Mouse (Mus musculus) kidney, adult 2 months (tissue): ENCODE results near the gene Gm20661. TPM values are rescaled to one million over a fixed set of nuclear protein-coding genes. Genes with fewer than 3 reads are reported as not detected.
A peak's percentile ranks its signal among the peaks of the same experiment; 100 is the strongest.

Source experiments
- DNase-seq: peaks from one replicate; pipeline ENCODE4 v3.0.0; 2021
- H3K27ac ChIP-seq: fragments of 200-500 bp; 2 replicates; pipeline ENCODE4 v1.5.1; 2012; ENCODE audit warnings: low read depth, low read length, control low read depth, inconsistent platforms; ENCODE audit not compliant: insufficient read depth
- H3K27me3 ChIP-seq: fragments of 200-500 bp; replicated peaks from 2 replicates; pipeline ENCODE4 v1.6.1; 2012; ENCODE audit warnings: mild to moderate bottlenecking, moderate library complexity, low read length, inconsistent platforms; ENCODE audit not compliant: control insufficient read depth, insufficient read depth
- H3K36me3 ChIP-seq: fragments of 200-500 bp; 2 replicates; pipeline ENCODE4 v1.6.1; 2012; ENCODE audit warnings: mild to moderate bottlenecking, moderate library complexity, low read length, inconsistent platforms; ENCODE audit not compliant: control insufficient read depth, insufficient read depth
- H3K4me1 ChIP-seq: fragments of 200-500 bp; 2 replicates; pipeline ENCODE4 v1.6.1; 2011; ENCODE audit warnings: low read length; ENCODE audit not compliant: control insufficient read depth, insufficient read depth
- H3K4me3 ChIP-seq: fragments of 200-500 bp; 2 replicates; pipeline ENCODE4 v1.5.1; 2011; ENCODE audit warnings: mild to moderate bottlenecking, low read depth, low read length, control low read depth; ENCODE audit not compliant: insufficient read depth
- CTCF ChIP-seq: fragments of 200-500 bp; conservative IDR thresholded peaks from 2 replicates; pipeline ENCODE4 v1.5.1; 2011; ENCODE audit warnings: low read depth, mild to moderate bottlenecking, control low read depth, low read length, moderate library complexity, mixed read lengths; ENCODE audit not compliant: insufficient read depth, insufficient read length
- POLR2A ChIP-seq: fragments of 200-500 bp; IDR thresholded peaks from one replicate; pipeline ENCODE4 v1.6.1; 2011; ENCODE audit warnings: low read depth, low read length, control low read depth
- WGBS: fragments of 180-500 bp; shearing (Covaris S2); methylation state at CpG from one replicate; pipeline ENCODE4 v1.1.7; 2018; 5-methylcytosine and 5-hydroxymethylcytosine counted together
- polyA plus RNA-seq: library from polyadenylated mRNA; depleted of rRNA; stranded (reverse); fragments of >200 nt; gene quantifications from 2 replicates; pipeline ENCODE4 v1.2.3, GENCODE M21; 2012; rRNA removed

The Gm20661 gene
- polyA plus RNA-seq, 1 experiment: 0.14 TPM

DNA sequence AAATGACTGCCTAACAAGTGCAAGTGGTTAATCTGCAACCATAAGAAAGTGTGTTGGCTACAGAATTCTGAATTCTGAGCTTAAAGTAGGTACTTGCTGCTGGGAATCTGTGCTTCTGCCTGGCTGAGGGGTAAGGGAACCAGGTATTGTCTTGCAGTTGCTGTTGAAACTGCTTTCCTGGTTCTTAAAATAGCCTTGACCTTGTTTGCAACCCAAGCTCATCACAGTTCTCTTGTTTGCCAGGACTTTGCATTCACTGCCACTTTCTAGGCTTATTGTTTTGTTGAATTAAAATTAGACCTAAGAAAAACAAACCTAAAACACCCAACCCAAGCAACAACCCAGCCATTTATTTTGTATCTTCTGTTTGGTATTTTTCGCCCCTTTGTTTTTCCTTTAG is 37.9 kb downstream of the Gm20661 start:
- peaks cover 2% of the 10 kb centered on the region; the same call in 1 of the 2 replicates for H3K36me3 ChIP-seq
- peak; percentile 20 for DNase-seq

GRCm38 (mm10) chr9:108023216-108023615 is 40.4 kb downstream of the Gm20661 start:
- no peak for TF ChIP-seq POLR2A
- TF ChIP-seq CTCF: no peak
- peaks cover 2% of the 10 kb centered on the region; the same call in 1 of the 2 replicates for H3K36me3 ChIP-seq
- H3K27ac ChIP-seq: no peak overlapping the region
- DNase-seq: no peak
- H3K4me3 ChIP-seq: no peak overlapping the region
- 0 out of 2 replicates have a peak, but pooled peaks cover 5% of the 10 kb centered on the region for H3K4me1 ChIP-seq
- no peaks in the 10 kb centered on the region for H3K27me3 ChIP-seq
- WGBS: 89% methylated on average over 3 of the region's 3 CpGs

More for the DNA sequence above, 37.9 kb downstream of the Gm20661 start:
- 46% methylated on average over 1 of the region's 1 CpGs for WGBS
- Histone ChIP-seq H3K27ac (no peak overlapping the region), H3K4me1 (0 out of 2 replicates have a peak, but pooled peaks cover 5% of the 10 kb centered on the region), H3K27me3 (no peaks in the 10 kb centered on the region), H3K4me3 (no peak overlapping the region)
- TF ChIP-seq CTCF (no peak), POLR2A (no peak)

- H3K4me1 ChIP-seq: no peaks in the 10 kb centered on the region
- H3K27ac ChIP-seq: no peak overlapping the region
- TF ChIP-seq POLR2A (no peak), CTCF (no peak)
- H3K4me3 ChIP-seq: no peak overlapping the region
- WGBS: 80% methylated on average over 3 of the region's 3 CpGs
- no peak for DNase-seq
- H3K27me3 ChIP-seq: no peaks in the 10 kb centered on the region
- peaks cover 2% of the 10 kb centered on the region; the same call in 1 of the 2 replicates for H3K36me3 ChIP-seq
These were observed 43.7 kb downstream of the Gm20661 start for GRCm38 (mm10) chr9:108026584-108026983.

- Histone ChIP-seq H3K4me3 (no peak overlapping the region), H3K36me3 (peaks cover 2% of the 10 kb centered on the region; the same call in 1 of the 2 replicates)
- WGBS: 96% methylated on average over 3 of the region's 3 CpGs
These were observed 45.0 kb downstream of the Gm20661 start for GRCm38 (mm10) chr9:108027867-108028266.

DNA sequence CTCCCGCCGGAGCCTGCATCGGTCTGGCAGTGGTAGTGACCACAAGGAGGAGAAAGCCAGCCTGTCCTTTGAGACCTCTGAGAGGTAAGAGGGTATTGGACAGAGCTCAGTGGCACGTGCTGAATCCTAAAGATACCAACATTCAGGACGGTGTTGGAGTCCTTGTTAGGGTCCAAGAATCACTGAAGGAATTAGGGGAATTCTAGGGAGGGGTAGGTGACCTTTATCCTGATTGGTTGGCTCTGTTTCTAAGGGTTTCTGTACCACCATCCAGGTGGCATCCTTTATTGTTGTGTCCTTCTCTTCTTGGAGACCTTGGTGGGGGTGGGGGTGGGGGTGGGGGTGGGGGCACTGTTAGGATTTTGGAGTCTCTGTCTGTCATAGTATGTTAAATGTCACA is 49.3 kb downstream of the Gm20661 start:
- DNase-seq: no peak
- WGBS: 85% methylated on average over 5 of the region's 5 CpGs
- Histone ChIP-seq H3K36me3 (no peaks in the 10 kb centered on the region), H3K27me3 (no peaks in the 10 kb centered on the region), H3K27ac (no peak overlapping the region), H3K4me3 (no peak overlapping the region), H3K4me1 (no peaks in the 10 kb centered on the region)
- no peak for TF ChIP-seq POLR2A
- TF ChIP-seq CTCF: no peak

More at GRCm38 (mm10) chr9:108027867-108028266, 45.0 kb downstream of the Gm20661 start:
- TF ChIP-seq CTCF (no peak), POLR2A (no peak)
- no peak for DNase-seq
- no peaks in the 10 kb centered on the region for H3K27me3 ChIP-seq
- H3K27ac ChIP-seq: no peak overlapping the region
- no peaks in the 10 kb centered on the region for H3K4me1 ChIP-seq

DNA sequence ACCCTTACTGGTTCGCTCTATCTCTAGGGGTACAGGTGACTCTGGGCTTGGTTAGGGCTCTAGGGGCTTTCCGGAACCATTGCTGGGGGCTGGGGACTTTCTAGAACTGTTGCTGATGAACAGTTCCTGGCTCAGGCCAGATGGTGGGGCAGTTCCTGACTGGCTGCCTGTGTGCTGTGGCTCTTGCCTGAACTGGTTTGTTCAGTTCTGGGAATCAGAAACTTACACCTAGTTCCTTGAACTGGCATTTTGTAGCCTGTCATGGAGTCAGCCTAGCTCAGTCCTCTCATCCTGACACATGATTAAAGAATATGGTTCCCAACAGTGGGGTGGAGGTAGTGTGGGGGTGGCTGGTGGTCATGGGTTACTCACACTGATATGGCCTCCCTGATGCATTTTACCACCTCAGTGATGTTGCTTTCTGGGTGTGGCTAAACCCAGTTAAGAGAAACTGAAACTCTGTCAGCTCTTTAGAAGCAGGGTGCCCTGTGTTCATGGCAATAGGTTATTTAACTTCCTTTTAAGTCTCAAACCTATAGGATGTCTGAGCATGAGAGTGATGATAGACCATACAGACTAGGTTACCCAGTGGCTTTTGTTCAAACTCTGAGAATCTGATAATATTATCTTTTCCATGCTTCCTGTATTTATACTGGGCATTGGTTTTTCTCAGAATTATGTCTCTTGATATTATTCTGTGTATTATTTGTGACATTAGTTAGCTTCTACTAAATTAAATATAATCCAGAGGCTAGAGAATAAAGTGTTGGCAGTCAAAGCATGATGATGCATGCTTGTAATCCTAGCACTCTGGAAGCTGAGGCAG is 52.7 kb downstream of the Gm20661 start:
- TF ChIP-seq CTCF (no peak; the same call in 1 of the 2 replicates), POLR2A (no peak)
- H3K27ac ChIP-seq: no peak overlapping the region
- no peak overlapping the region for H3K4me3 ChIP-seq
- DNase-seq: no peak
- WGBS: 88% methylated on average over 2 of the region's 2 CpGs
- no peaks in the 10 kb centered on the region for H3K4me1 ChIP-seq
- no peaks in the 10 kb centered on the region for H3K27me3 ChIP-seq
- no peaks in the 10 kb centered on the region; the same call in 1 of the 2 replicates for H3K36me3 ChIP-seq

Other genes starting within 250 kb of the Gm20661 start
- gene Rbm5, start 212.1 kb upstream of the Gm20661 start, polyA plus RNA-seq: 43.8 and 51.5 TPM in 2 replicates
- 13.0 and 14.2 TPM in 2 replicates for gene Rbm6, start 109.8 kb upstream of the Gm20661 start, polyA plus RNA-seq
- 34.9 and 42.5 TPM in 2 replicates for gene Mon1a, start 94.9 kb upstream of the Gm20661 start, polyA plus RNA-seq
- gene Mst1r, start 76.2 kb upstream of the Gm20661 start, polyA plus RNA-seq: 1.2 and 2.8 TPM in 2 replicates
- 0.05 and 0.11 TPM in 2 replicates for gene Actl11, start 54.6 kb upstream of the Gm20661 start, polyA plus RNA-seq
- gene Camkv, start 47.4 kb upstream of the Gm20661 start, polyA plus RNA-seq: not detected in 2 replicates
- 0.26 and 0.28 TPM in 2 replicates for gene Traip, start 32.9 kb upstream of the Gm20661 start, polyA plus RNA-seq
- 42.4 and 43.0 TPM in 2 replicates for gene Uba7, start 7.6 kb upstream of the Gm20661 start, polyA plus RNA-seq
- gene Inka1, start 2.8 kb downstream of the Gm20661 start, polyA plus RNA-seq: 7.9 and 10.0 TPM in 2 replicates
- gene Cdhr4, start 9.4 kb downstream of the Gm20661 start, polyA plus RNA-seq: 0.94 and 2.6 TPM in 2 replicates
- 0.55 and 2.5 TPM in 2 replicates for gene Gm20662, start 13.3 kb downstream of the Gm20661 start, polyA plus RNA-seq
- 78.9 and 79.0 TPM in 2 replicates for gene Ip6k1, start 19.4 kb downstream of the Gm20661 start, polyA plus RNA-seq
- gene Gmppb, start 66.2 kb downstream of the Gm20661 start, polyA plus RNA-seq: 14.0 and 16.0 TPM in 2 replicates
- gene Amigo3, start 70.1 kb downstream of the Gm20661 start, polyA plus RNA-seq: 1.2 and 1.3 TPM in 2 replicates
- 0.31 and 0.39 TPM in 2 replicates for gene Mst1, start 97.4 kb downstream of the Gm20661 start, polyA plus RNA-seq
- gene Rnf123, start 100.3 kb downstream of the Gm20661 start, polyA plus RNA-seq: 92.1 and 106 TPM in 2 replicates
- gene Apeh, start 111.5 kb downstream of the Gm20661 start, polyA plus RNA-seq: 299 and 327 TPM in 2 replicates
- gene Bsn, start 207.3 kb downstream of the Gm20661 start, polyA plus RNA-seq: 0.15 and 0.17 TPM in 2 replicates